Mouse (Mus musculus) urinary bladder, postnatal 36 days (tissue): ENCODE measurements around the gene 1700016D06Rik.
"Not testable (repeated sequence)": the region's sequence is repeated elsewhere in the genome, so short reads cannot be mapped to it uniquely, and the experiment has no call there.

Source experiments
- DNase-seq, 2 experiments: peaks; one replicate each; pipeline ENCODE4 v3.0.0; 2022; ENCODE audit warnings: low spot score in 2 of 2, mixed read lengths in 1 of 2

1700016D06Rik gene

GRCm38 (mm10) chr8:11701428-11701827 is 565 bp upstream of the 1700016D06Rik start:
- no peak for DNase-seq

- peak; percentile 68 to 77 for DNase-seq
These were observed 517 bp downstream of the 1700016D06Rik start for GRCm38 (mm10) chr8:11700060-11701032.

GRCm38 (mm10) chr8:11699442-11700001 is 1.3 kb downstream of the 1700016D06Rik start:
- no peak for DNase-seq

GRCm38 (mm10) chr8:11697467-11697866 is 3.4 kb downstream of the 1700016D06Rik start:
- DNase-seq = no peak

GRCm38 (mm10) chr8:11696176-11696575 is 4.7 kb downstream of the 1700016D06Rik start:
- DNase-seq = no peak

GRCm38 (mm10) chr8:11693972-11694371 is 6.9 kb downstream of the 1700016D06Rik start:
- DNase-seq = no peak

- no peak for DNase-seq
These were observed 8.4 kb downstream of the 1700016D06Rik start for GRCm38 (mm10) chr8:11692455-11692854.

GRCm38 (mm10) chr8:11691761-11692160 is 9.1 kb downstream of the 1700016D06Rik start:
- no peak for DNase-seq

GRCm38 (mm10) chr8:11691284-11691683 is 9.6 kb downstream of the 1700016D06Rik start:
- no peak for DNase-seq

GRCm38 (mm10) chr8:11689945-11690344 is 10.9 kb downstream of the 1700016D06Rik start:
- DNase-seq = no peak

- DNase-seq = no peak
These were observed 13.6 kb downstream of the 1700016D06Rik start for GRCm38 (mm10) chr8:11687251-11687650.

GRCm38 (mm10) chr8:11684558-11684957 is 16.3 kb downstream of the 1700016D06Rik start:
- no peak for DNase-seq

- no peak for DNase-seq
These were observed 32.6 kb downstream of the 1700016D06Rik start for GRCm38 (mm10) chr8:11668308-11668707.

- not testable (repeated sequence) for DNase-seq
These were observed 34.7 kb downstream of the 1700016D06Rik start for GRCm38 (mm10) chr8:11666023-11666716.

- no peak for DNase-seq
These were observed 38.9 kb downstream of the 1700016D06Rik start for GRCm38 (mm10) chr8:11661969-11662368.

- DNase-seq = no peak
These were observed 50.8 kb downstream of the 1700016D06Rik start for GRCm38 (mm10) chr8:11650021-11650420.

- DNase-seq = no peak
These were observed 57.7 kb downstream of the 1700016D06Rik start for GRCm38 (mm10) chr8:11643123-11643522.

- no peak for DNase-seq
These were observed 60.3 kb downstream of the 1700016D06Rik start for GRCm38 (mm10) chr8:11640606-11641005.

- no peak for DNase-seq
These were observed 63.3 kb downstream of the 1700016D06Rik start for GRCm38 (mm10) chr8:11637531-11637930.

GRCm38 (mm10) chr8:11636324-11637057 is 64.4 kb downstream of the 1700016D06Rik start:
- peak; percentile 70 to 84 for DNase-seq

- peak; percentile 94 to 98 for DNase-seq
These were observed 65.2 kb downstream of the 1700016D06Rik start, which contains the start of gene Ankrd10 for GRCm38 (mm10) chr8:11635611-11636081. TSS of gene Ankrd10 (minus strand) at chr8:11635757.
